8 mouse cellular contexts compared by ENCODE assay signal in genomic region chr5:31697644-31698296, GRCm38 (mm10). TPM values are rescaled to one million over a fixed set of nuclear protein-coding genes. Genes with fewer than 3 reads are reported as not detected.
DNase-seq lines count a peak whose midpoint lies in the region; ATAC-seq and TF ChIP-seq lines count a peak whose summit lies in the region.

Gene Babam2, plus strand, starts transcription at chr5:31697684.

- peaks cover 3% of the 10 kb centered on the region for H3K36me3 ChIP-seq in ES-E14 (ENCODE audit: control insufficient read depth, insufficient read depth, low read length, poor library complexity, severe bottlenecking)
- no peaks in the 10 kb centered on the region for H3K36me3 ChIP-seq in forebrain, embryonic 16.5 days (ENCODE audit: control insufficient read depth, insufficient read depth)
- no peaks in the 10 kb centered on the region for H3K36me3 ChIP-seq in lung, embryonic 14.5 days (ENCODE audit: insufficient read depth)
- H3K36me3 ChIP-seq in thymus, adult 2 months (ENCODE audit: control insufficient read depth, insufficient read depth, low read length), result no peaks in the 10 kb centered on the region

- no peak; the same call in 1 of the 2 replicates for TF ChIP-seq CTCF in layer of hippocampus, adult 2 months (conservative IDR thresholded peaks at IDR 0.05)
- TF ChIP-seq CTCF in lung, embryonic 14.5 days (IDR thresholded peaks at IDR 0.05; ENCODE audit: low read depth), result no peak
- no peak; the same call in 1 of the 2 replicates for TF ChIP-seq CTCF in olfactory bulb, adult 2 months (IDR thresholded peaks at IDR 0.05; ENCODE audit: insufficient read depth, low read depth, low read length)
- peak; percentile 54; the same call in 1 of the 2 replicates for TF ChIP-seq CTCF in thymus, adult 2 months (IDR thresholded peaks at IDR 0.05; ENCODE audit: borderline replicate concordance, control insufficient read depth, extremely low read depth, insufficient read depth, low read length, poor library complexity)

- intact Hi-C loops in heart, postnatal 36 days (cut with DNase I), result loop anchor here (1.0 to 5.0 kb wide), 6 partner anchors 27 to 500 kb away; partner anchors contain the start of gene Fosl2

- DNase-seq in ES-E14 (ENCODE audit: low read depth, low spot score), result peak; percentile 78
- peak; percentile 93 for DNase-seq in cerebellum, adult 11-12 months
- DNase-seq in heart, postnatal 36 days, result peak; percentile 91 to 95
- peak; percentile 83 to 90 for DNase-seq in layer of hippocampus, adult 2 months (ENCODE audit: low spot score in 2 of 2)
- DNase-seq in lung, embryonic 14.5 days, result peak; percentile 95
- DNase-seq in thymus, adult 2 months, result peak; percentile 92

- H3K27me3 ChIP-seq in forebrain, embryonic 16.5 days (replicated peaks; ENCODE audit: control insufficient read depth, insufficient read depth, low read length), result no peaks in the 10 kb centered on the region
- H3K27me3 ChIP-seq in lung, embryonic 14.5 days (ENCODE audit: insufficient read depth, low read length), result no peaks in the 10 kb centered on the region
- no peaks in the 10 kb centered on the region for H3K27me3 ChIP-seq in thymus, adult 2 months (ENCODE audit: control insufficient read depth, insufficient read depth, low read length)

- peak within 1 kb of the TSS; percentile 84 for H3K27ac ChIP-seq in ES-E14 (ENCODE audit: insufficient read depth, low read depth, low read length, poor library complexity, severe bottlenecking)
- H3K27ac ChIP-seq in forebrain, embryonic 16.5 days (ENCODE audit: low read length), result peak within 1 kb of the TSS; percentile 96
- peak within 1 kb of the TSS; percentile 98 for H3K27ac ChIP-seq in layer of hippocampus, adult 2 months
- peak within 1 kb of the TSS; percentile 91 for H3K27ac ChIP-seq in lung, embryonic 14.5 days (ENCODE audit: low read depth)
- H3K27ac ChIP-seq in olfactory bulb, adult 2 months (ENCODE audit: insufficient read depth, low read depth, low read length), result peak within 1 kb of the TSS; percentile 87
- peak within 1 kb of the TSS; percentile 89 for H3K27ac ChIP-seq in thymus, adult 2 months (ENCODE audit: control insufficient read depth, insufficient read depth, low read length)

- H3K9ac ChIP-seq in ES-E14 (ENCODE audit: insufficient read depth, low read depth, low read length, poor library complexity, severe bottlenecking), result peak within 1 kb of the TSS; percentile 93
- peak within 1 kb of the TSS; percentile 72 for H3K9ac ChIP-seq in forebrain, embryonic 16.5 days (replicated peaks; ENCODE audit: low read depth, low read length)
- H3K9ac ChIP-seq in lung, embryonic 14.5 days, result peak within 1 kb of the TSS; percentile 87

- in situ Hi-C loops in ES-E14 (cut with MboI; ENCODE audit: low sequenced_read_pairs in 2 of 2, unreplicated experiment in 2 of 2), result no loop called here

- no peaks in the 10 kb centered on the region for H3K4me1 ChIP-seq in ES-E14 (ENCODE audit: control insufficient read depth in 2 of 2, insufficient read depth in 2 of 2, low read length in 2 of 2, poor library complexity in 1 of 2)
- peaks cover 6% of the 10 kb centered on the region for H3K4me1 ChIP-seq in forebrain, embryonic 16.5 days (replicated peaks; ENCODE audit: control insufficient read depth, insufficient read depth, low read length)
- H3K4me1 ChIP-seq in lung, embryonic 14.5 days (ENCODE audit: insufficient read depth), result 0 out of 2 replicates have a peak, but pooled peaks cover 3% of the 10 kb centered on the region
- H3K4me1 ChIP-seq in olfactory bulb, adult 2 months (ENCODE audit: control insufficient read depth, insufficient read depth, low read length), result 0 out of 2 replicates have a peak, but pooled peaks cover 3% of the 10 kb centered on the region
- peaks cover 4% of the 10 kb centered on the region for H3K4me1 ChIP-seq in thymus, adult 2 months (replicated peaks; ENCODE audit: control insufficient read depth, insufficient read depth, low read length)

- TF ChIP-seq POLR2A in olfactory bulb, adult 2 months (IDR thresholded peaks at IDR 0.05; ENCODE audit: insufficient read depth, low read depth, low read length), result peak; percentile 78
- TF ChIP-seq POLR2A in thymus, adult 2 months (IDR thresholded peaks at IDR 0.05; ENCODE audit: control insufficient read depth, extremely low read depth, insufficient read depth, low read length, poor library complexity), result peak; percentile 91

- peak within 1 kb of the TSS; percentile 80 for H3K4me2 ChIP-seq in forebrain, embryonic 16.5 days (ENCODE audit: low read length)
- peak within 1 kb of the TSS; percentile 84 for H3K4me2 ChIP-seq in lung, embryonic 14.5 days

- under 1% methylated on average over 71 of the region's 71 CpGs for WGBS in forebrain, embryonic 16.5 days
- WGBS in lung, embryonic 14.5 days, result under 1% methylated on average over 71 of the region's 71 CpGs
- under 1% methylated on average over 71 of the region's 71 CpGs for WGBS in olfactory bulb, adult 2 months
- under 1% methylated on average over 71 of the region's 71 CpGs for WGBS in thymus, adult 2 months

- no peaks in the 10 kb centered on the region for H3K9me3 ChIP-seq in ES-E14 (ENCODE audit: control insufficient read depth, insufficient read depth, low read depth, low read length)
- H3K9me3 ChIP-seq in forebrain, embryonic 16.5 days (ENCODE audit: control insufficient read depth, low read length), result no peaks in the 10 kb centered on the region
- no peaks in the 10 kb centered on the region for H3K9me3 ChIP-seq in lung, embryonic 14.5 days (ENCODE audit: low read depth, low read length)

- ATAC-seq in forebrain, embryonic 16.5 days, result peak; percentile 96
- peak; percentile 92 for ATAC-seq in lung, embryonic 14.5 days (ENCODE audit: insufficient read depth)

- peak within 1 kb of the TSS; percentile 90 to 98 for H3K4me3 ChIP-seq in ES-E14 (ENCODE audit: insufficient read depth in 1 of 2, low read depth in 1 of 2, low read length in 2 of 2, poor library complexity in 1 of 2, severe bottlenecking in 1 of 2)
- H3K4me3 ChIP-seq in forebrain, embryonic 16.5 days (replicated peaks; ENCODE audit: low read length), result peak within 1 kb of the TSS; percentile 59
- peak within 1 kb of the TSS; percentile 92 for H3K4me3 ChIP-seq in layer of hippocampus, adult 2 months
- H3K4me3 ChIP-seq in lung, embryonic 14.5 days (ENCODE audit: low read depth, low read length), result peak within 1 kb of the TSS; percentile 76
- H3K4me3 ChIP-seq in olfactory bulb, adult 2 months (ENCODE audit: insufficient read depth, low read depth, low read length), result peak within 1 kb of the TSS; percentile 78
- peak within 1 kb of the TSS; percentile 65 for H3K4me3 ChIP-seq in thymus, adult 2 months (ENCODE audit: control insufficient read depth, insufficient read depth, low read length)

TF ChIP-seq in ES-E14, 5 proteins besides CTCF, POLR2A, EP300 and RAD21:
- no peak for TF ChIP-seq CHD2 (IDR thresholded peaks at IDR 0.05; ENCODE audit: low read depth, low read length)
- TF ChIP-seq HCFC1 (IDR thresholded peaks at IDR 0.05; ENCODE audit: borderline replicate concordance, insufficient read depth, low read length), result peak; percentile 50; the same call in 1 of the 2 replicates

RNA-seq across cellular contexts. Expression of gene Babam2, which starts in this region (rescaled TPM):
- total RNA-seq in ES-E14 (2012; rRNA removed), result 33.9 and 43.1 TPM in 2 replicates
- polyA plus RNA-seq in forebrain, embryonic 16.5 days (2015; fragmentation: Nextera tagmentation; extraction: Ambion mirVana), result 53.1 and 53.5 TPM in 2 replicates
- total RNA-seq in heart, postnatal 36 days (2021), result 10 to 100 TPM; 31.6 to 37.3 TPM
- total RNA-seq in layer of hippocampus, adult 2 months (2021), result 10 to 100 TPM; 49.3 to 50.4 TPM
- 39.2 and 43.9 TPM in 2 replicates for polyA plus RNA-seq in lung, embryonic 14.5 days (2014; fragmentation: Nextera tagmentation; extraction: Ambion mirVana)
- not detected in 2 replicates for polyA plus RNA-seq in olfactory bulb, adult 2 months (2012; ENCODE audit: insufficient read depth, insufficient read length, low replicate concordance, missing spikeins)
- 16.1 and 18.3 TPM in 2 replicates for polyA plus RNA-seq in thymus, adult 2 months (2012; rRNA removed)

Comparison
In these comparisons a context has a peak if more than half of its experiments do, and no peak if none do; other contexts are left out.
1. Peak in every context shown above with its lines: DNase-seq, ATAC-seq, H3K4me3 ChIP-seq and H3K27ac ChIP-seq.
2. RNA of gene Babam2 (polyA plus RNA-seq): 53.1 to 53.5 TPM in forebrain, embryonic 16.5 days, 39.2 to 43.9 TPM in lung, embryonic 14.5 days and 16.1 to 18.3 TPM in thymus, adult 2 months; not detected in olfactory bulb, adult 2 months; every median in the first group is over 10 times any median in the second.